Mouse (Mus musculus): Measurements from ENCODE around the gene Get4.

Gene Get4

DNA sequence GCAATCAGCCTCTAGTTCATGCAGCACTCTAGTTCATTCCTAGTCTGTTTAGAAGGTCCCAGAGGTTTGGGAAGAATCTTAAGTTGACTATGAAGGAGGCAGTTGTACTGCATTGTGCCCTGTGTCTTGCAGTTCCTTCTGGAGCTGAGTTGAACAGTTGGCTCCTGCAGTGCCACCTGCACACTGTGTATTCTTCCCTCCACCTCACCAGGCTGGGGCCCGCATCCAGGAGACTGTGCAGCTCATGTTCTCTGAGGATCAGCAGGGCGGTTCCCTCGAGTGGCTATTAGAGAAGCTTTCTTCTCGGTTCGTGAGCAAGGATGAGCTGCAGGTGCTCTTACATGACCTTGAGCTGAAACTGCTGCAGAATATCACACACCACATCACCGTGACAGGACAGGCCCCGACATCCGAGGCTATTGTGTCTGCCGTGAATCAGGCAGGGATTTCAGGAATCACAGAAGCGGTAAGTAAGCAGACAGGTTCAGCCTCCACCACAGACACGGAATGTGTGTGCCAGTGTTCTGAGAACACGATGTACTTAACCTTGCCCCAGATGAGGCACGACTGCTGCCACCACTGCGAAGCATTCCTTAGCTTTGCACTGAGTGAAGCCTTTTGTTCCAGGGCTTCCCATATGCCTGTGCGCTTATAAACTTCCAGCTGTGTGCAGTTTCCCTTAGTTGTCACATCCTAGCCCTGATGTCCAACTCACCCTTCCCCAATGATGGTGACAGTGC lies 10.9 kb upstream of the Get4 start:
- DNase-seq (ENCODE audit: low read depth in 1 of 2, low spot score in 2 of 2): no peak

DNA sequence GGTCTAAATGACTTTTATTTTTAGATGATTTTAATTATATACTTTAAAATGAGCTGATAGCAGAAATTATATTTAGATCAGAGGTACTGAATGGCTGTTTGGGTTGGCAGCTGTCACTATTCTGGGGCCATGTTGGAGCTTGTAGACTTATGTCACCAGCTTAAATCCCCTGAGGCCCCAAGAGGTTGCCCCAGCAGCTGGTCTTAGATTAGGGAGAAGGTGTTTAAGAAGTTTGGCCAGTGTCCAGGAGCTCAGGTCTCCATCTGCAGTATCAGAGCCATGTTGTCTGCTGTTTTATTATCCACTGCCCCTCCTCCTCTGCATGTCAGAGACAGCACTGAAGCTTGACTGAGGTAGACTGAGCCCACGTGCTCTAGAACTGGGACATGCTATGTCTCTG lies 8.7 kb upstream of the Get4 start:
- no peak for DNase-seq (ENCODE audit: low read depth in 1 of 2, low spot score in 2 of 2)

DNA sequence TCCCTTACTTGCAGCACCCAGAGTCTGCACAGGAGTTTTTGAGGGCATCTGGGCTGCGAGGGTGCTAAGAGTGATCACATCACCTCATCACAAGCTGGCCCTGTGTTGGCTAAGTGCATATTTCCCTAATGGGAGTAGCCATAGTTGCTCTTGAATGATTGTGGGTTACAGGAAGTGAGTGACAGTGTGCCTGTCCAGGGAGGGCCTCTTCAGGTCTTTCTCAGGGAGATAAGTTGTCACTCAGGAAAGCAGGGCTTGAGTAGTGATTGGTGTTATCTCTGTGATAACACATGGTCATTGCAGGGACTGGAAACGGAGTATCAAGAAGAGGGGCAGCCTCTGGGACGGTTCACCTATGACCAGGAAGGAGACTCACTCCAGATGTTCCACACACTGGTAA lies 4.4 kb upstream of the Get4 start:
- no peak for DNase-seq (ENCODE audit: low read depth in 1 of 2, low spot score in 2 of 2)

DNA sequence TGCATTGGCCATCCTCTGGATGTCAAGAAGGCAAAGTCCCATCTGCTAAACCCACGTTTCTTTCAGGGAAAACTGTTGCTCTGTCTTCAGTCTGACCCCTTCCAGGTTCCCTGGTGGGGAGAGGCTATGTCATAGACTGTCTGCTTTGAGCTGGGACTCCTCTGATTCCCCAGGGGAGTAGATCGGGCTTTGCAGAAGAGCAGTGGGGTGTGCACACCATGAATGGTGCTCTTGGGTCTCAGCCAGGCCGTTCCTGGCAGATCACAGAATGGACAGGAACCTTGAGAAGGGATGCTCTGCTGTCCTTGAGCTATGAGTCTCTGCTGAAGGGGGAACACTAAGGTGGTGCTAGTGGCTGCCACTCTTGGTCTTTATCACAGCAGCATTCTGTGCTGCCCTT lies 3.3 kb upstream of the Get4 start:
- no peak for DNase-seq (ENCODE audit: low read depth in 1 of 2, low spot score in 2 of 2)

DNA sequence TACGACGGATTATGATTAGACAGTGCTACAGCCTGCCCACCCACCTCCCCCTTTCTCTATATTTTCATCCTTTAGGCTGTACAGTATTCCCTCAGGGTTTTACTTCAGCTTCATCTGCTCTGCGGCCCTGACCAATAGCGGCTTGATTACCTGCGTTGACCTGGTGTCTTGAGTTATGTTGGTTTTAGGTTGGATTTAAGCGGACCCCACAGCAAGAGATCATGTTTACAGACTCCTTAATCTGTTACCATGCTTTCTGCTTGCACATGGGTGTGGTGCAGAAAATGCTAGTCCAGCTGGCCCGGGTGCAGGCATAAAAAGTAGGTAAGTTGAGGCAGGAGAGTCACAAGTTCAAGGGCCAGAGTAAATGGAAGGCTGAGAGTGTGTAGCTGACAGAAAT lies 845 bp upstream of the Get4 start:
- no peak for DNase-seq (ENCODE audit: low read depth in 1 of 2, low spot score in 2 of 2)

DNA sequence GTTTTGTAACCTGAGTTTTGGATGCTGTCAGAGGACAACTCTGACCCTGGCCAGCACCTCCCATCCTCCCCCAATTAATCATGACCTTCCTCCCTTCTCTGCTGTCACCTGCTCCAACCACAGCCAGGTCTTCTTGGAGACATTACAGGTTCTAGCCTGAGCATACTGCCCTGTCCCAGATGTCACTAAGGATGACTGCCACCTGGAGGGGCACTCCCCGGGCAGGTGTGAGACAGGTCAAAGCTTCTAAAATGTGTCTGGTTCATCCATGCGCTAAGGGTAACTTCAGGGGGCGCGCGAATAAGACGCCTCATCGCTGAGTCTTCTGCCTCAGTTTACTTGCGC lies 416 bp upstream of the Get4 start:
- DNase-seq (ENCODE audit: low read depth in 1 of 2, low spot score in 2 of 2): no peak

DNA sequence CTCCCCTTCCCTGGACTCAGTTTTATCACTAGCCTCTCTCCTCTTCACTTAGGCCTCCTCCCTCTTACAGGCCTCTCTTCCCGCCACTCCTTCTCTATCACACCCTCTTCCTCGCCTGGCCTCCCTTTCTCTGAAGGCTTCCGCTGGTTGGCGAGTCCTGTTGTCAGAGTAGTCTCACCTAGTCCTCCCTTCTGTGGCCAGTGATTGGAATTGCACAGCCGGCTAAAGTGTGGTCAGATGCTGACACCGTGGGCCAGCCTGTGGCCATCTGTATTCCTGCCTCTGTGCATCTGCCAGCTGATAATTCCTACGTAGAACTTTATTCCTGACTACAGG lies 754 bp downstream of the Get4 start:
- DNase-seq (ENCODE audit: low read depth in 1 of 2, low spot score in 2 of 2): peak in 1 of 2 experiments; percentile 4

DNA sequence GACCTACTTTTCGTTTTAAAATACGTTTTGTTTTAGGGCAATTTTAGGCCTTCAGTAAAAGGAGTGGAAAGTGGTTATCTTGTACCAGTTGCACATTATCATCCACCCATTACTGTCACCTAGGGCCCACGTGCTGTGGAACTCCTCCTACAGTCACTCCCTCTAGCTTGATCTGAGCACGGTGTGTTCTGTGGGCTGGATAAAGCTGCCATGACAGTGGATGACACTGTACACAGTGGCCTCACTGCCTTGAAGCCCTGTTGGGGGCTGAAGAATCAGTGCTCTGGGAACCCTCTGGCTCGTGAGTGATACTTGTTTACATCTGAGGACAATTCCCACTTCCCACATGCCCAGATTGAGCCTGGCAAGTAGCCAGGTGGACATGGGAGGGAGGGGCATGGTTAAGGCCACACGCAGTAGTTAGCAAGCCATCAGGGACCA lies 1.2 kb downstream of the Get4 start:
- DNase-seq (ENCODE audit: low read depth in 1 of 2, low spot score in 2 of 2): no peak

DNA sequence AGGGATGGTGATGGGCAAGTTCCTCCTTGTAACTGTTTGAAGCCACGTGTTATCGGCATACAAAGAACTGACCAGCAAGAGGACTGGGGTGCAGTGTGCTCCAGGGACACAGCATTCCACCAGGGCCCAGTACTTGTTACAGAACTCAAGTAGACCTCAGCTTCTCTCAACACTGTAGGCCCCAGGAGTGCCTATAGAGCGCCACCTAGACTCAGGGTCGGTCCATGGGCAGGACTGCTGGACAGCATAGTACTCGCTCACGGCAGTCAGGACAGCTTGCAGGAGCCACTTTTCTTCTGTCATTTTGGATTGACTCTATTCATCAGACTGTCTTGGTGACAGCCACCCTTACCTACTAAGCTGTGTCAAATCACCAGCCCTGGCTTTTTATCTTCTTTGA lies 2.8 kb downstream of the Get4 start:
- DNase-seq (ENCODE audit: low read depth in 1 of 2, low spot score in 2 of 2): no peak

DNA sequence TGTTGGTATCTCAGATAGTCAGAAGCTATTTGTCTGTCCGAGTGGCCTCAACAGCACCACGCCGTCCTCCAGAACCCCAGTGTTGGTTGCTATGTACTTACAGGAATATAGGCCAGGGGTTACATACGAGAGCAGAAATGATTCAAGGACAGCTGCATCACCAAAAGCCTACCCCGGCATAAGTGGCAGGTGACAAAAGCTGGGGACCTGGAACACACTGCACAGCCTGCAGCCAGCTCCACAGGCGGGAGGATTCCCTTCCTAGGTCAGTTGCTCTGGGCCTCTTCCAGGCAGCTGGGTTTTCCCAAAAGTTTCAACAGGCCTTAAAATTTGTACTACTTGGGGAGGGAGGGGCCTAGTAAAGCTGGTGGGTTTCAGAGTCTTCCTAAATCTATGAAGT lies 3.7 kb downstream of the Get4 start:
- DNase-seq (ENCODE audit: low read depth in 1 of 2, low spot score in 2 of 2): no peak

DNA sequence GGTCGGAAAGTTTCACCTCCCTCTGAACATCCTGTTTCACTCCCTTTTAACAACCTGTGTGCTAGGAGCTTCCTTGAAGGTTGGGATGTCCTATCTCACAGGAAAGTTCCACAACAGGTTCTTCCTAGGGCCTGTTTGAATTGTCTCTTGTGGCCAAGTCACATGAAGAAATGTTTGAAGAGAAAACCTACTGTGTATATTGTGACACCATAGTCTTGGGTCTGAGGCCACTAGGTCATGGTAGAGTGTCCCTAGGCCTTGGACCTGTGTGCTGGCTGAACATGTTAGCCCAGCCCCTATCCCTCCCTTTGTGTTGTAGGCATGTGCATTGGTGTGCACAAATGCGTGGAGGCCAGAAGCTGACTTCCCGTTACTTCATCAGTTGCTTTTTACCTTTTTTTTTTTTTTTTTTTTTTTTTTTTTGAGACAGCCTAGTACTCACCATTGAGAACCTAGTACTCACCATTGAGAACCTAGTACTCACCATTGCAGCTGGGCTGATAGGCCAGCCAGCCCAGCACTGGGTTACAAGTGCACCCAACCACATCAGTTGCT lies 4.2 kb downstream of the Get4 start:
- no peak for DNase-seq (ENCODE audit: low read depth in 1 of 2, low spot score in 2 of 2)

DNA sequence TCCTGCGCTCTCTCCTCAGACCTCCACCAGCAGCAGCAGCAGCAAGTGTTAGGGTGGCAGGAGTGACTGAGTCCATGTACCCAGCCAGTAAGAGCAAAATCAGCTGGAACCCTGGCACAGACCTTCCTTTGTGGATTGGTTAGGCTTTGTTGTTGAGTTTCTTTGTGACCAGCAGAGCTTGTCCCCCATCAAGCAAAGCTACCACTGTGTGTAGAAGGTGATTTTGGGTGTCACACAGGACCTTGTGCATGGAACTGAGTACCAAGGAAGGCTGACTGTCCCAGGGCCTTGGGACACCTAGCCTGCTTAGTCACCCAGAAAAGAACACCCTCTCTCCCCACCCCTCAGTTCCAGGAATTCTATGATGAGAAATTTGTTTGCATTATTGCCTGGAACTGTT lies 5.1 kb downstream of the Get4 start:
- DNase-seq (ENCODE audit: low read depth in 1 of 2, low spot score in 2 of 2): no peak

DNA sequence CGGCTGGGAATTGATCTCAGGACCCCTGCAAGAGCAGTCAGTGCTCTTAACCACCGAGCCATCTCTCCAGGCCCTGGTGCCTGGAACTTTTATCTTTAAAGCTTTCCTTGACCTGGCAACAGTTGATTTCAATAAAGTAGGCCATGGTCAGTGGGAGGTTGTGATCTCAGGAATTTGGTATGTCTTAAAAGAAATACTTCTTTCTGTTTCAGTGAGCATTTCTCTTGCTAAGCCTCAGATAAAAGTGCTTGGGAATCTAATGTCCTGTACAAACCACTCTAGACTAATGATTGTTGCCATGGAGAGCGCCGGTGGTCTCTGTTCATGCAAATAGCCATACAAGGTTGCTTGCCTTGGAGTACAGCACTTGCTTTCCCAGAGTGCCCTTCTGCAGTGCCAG lies 5.7 kb downstream of the Get4 start:
- DNase-seq (ENCODE audit: low read depth in 1 of 2, low spot score in 2 of 2): no peak

DNA sequence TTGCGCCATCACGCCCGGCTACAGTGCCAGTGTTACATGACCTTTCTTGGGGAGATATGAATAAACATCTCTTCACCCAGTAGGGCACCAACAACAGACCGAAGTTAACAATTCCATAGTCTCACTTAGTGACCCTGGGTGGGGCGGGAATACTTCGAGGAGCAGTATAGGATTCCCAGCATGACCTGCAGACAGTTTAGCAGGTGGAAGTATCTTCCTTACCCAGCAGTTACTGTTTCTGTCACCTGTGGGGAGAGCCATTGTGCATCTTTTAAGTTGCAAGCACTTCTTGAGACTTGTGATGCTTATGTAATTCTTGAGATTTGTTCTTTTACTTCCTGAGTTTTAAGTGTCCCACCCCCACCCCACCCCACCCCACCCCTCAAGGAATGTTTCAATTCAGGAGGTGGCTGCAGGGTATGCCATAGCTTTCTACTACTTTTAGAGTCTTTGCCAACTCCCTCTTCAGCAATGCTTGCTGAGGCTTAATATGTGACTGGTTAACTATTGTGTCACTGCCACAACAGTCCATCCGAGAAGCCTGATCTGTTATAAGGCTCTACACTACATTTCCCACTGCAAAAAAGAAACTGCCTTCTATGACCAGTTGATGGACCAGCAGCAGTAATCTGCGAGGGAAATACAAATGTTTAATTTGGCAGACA lies 6.4 kb downstream of the Get4 start:
- DNase-seq (ENCODE audit: low read depth in 1 of 2, low spot score in 2 of 2): no peak

DNA sequence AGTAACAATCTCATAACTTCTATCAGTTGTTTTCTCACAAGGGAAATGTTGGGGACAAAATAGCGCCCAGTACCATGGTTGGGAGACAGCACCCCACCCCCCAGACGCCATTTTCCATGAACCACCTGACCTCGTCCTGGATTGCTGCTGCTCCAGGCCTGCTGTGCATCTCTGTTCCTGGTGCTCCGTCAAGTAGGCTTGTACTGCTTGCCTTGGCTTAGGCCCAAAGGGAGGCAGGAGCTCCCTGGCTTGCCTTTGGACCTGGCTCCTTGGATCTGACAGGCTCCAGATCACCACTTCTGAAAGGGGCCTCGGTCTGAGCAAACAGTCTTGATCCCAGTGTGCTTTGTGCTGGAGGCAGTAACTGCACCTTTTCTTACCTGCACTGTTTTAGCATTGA lies 7.7 kb downstream of the Get4 start:
- DNase-seq (ENCODE audit: low read depth in 1 of 2, low spot score in 2 of 2): no peak

DNA sequence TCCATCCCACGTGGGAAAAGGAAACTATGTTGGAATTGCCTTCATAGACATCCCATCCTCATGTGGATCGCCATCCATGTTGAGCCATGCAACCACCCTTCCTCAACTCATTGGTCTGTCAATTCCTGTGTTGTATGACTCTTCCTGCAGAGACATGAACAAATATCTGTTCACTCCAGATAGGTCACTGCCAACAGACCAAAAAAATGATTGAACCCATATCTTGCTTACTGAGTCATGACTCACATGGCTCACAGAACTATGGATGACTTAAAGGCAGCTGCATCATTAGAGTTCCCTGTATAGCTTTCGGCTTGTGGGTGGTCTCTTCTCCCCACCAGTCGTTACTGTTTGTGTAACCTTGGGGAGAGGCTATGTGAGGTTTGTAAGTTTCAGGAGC lies 9.3 kb downstream of the Get4 start:
- no peak for DNase-seq (ENCODE audit: low read depth in 1 of 2, low spot score in 2 of 2)

DNA sequence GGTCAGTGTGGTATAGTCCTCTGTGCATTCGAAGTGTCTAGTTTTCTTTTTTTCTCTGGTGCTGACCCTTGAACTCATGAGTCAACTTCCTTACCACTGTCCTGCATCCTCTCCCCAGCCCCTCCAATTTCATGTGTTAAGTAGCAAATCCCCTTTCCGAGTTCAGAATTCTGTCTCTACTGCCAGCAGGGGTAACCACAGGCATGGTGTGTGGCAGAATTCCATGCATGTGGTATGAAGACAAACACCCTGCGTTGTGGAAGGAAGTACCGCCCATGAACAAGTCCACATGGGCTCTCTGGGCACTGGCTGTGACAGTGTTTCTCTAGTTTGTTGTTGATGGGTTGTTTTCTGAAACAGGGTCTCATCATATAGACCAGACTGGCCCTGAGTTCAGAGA lies 15.5 kb downstream of the Get4 start:
- DNase-seq (ENCODE audit: low read depth in 1 of 2, low spot score in 2 of 2): no peak

DNA sequence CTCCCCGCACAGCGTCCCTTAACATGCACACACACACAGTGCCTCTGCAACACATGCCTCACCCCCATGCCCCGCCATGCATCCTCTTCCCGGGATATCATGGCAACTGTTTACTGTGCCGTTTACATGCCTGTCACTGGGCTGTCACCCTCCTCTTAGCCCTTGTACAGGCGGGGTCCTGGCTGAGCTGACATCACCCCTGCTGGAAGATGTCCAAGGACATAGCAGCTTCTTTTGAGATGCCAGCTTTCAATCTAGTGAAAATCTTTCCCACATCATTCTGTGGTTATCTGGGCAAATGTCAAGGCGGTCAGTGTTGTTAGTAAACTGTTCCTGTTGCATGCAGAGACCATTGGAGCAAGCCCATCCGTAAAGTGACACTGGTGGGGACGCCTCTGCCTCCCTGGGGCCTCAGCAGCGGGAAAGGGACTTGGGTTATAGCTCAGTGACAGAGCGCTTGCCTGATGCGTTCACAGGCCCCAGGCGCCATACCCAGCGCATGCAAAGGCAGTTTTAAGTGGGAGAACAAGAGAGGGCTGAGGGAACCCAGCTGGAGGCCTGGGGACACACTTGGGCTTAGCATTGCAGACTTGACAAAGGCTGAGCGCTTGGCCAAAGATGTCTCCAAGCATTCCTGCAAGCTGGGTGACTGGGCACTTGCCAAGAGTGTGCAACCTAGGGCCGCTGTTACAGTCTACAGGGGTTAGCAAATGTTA lies 18.8 kb downstream of the Get4 start:
- DNase-seq (ENCODE audit: low read depth in 1 of 2, low spot score in 2 of 2): no peak

DNA sequence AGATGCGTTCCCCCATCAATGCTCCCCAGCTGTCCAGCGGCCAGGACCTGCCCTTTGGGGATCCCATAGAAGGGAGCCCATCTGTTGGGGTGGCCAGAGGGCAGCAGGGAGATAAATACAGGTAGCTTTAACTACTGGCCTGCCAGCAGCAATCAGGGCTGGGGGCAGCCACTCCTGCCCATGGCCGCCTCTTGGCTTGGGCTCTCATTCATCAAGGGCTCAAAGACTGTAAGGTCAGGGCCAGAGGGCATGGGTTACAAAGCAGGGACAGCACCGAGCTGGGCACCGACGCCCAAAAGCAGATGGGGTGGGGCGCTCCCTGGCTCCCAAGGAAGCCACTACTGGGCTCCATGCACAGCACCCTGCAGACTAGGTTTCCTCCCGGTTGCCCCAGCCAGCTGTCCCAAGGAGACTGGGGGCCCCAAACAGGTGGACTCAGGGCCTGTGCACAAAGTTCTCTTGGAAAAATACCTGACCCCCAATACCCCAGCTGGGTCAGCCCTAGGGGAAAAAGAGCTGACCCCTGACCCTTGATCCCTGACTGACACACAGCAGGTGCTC lies 19.9 kb downstream of the Get4 start:
- no peak for DNase-seq (ENCODE audit: low read depth in 1 of 2, low spot score in 2 of 2)

DNA sequence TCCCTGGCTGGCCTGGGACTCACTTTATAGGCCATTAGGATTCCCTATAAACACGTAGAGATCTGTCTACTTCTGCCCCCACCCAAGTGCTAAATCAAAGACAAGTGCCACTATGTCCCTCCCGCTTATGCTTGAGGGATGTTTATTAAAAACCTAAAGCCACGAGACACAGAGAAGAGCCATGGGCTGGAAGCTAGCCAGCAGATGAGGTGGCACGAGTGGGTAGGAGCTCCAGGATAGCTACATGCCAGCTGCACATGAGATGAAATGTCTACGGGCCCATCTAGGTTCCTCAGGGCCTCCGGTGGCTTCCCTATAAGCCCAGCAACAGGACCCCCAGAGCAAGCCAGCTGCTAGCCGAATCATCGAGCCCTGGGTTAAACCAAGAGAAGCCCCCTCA lies 25.2 kb downstream of the Get4 start:
- no peak for DNase-seq (ENCODE audit: low read depth in 1 of 2, low spot score in 2 of 2)

DNA sequence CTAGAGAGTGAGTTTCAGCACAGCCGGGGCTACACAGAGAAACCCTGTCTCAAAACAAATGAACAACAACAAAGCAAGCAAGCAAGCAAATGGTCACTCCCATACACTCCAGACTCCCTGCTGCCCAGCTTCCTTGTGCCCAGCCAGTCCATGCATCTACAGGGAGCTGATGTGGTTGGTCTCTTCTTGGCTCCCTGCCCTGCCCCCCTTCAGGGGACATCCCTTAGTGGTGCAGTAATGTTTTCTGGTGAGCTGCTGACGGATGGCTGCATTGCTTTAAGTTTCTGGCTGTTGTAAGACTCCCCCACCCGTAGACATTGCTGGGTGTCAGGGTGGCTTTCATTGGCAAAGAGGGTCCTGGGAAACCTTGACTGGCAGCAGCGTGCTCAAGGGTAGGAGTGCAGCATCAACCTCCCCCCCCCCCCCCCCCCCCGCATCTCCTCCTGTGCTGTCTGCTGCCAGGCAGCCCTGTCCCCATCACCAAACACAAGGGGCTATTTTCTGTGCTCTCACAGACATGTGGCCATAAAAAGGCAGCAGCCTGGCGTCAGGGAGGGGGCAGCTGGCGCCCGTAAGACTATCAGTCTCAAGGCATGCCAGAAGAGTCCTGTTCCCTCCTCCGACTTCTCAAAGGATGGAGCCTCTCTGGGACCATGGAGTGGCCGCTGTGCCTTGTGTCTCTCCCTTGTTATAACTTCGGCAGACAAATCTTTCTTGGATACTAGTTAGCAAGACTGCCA lies 29.4 kb downstream of the Get4 start:
- no peak for DNase-seq (ENCODE audit: low read depth in 1 of 2, low spot score in 2 of 2)
